Mouse (Mus musculus) gastrocnemius, postnatal 25 days (tissue): ENCODE data around the gene Guk1. TPM values are rescaled to one million over a fixed set of nuclear protein-coding genes. Genes with fewer than 3 reads are reported as not detected.

Experiments used
- DNase-seq: peaks from one replicate; pipeline ENCODE4 v3.0.0; 2022
- total RNA-seq, 2 experiments: library from RNA; stranded (reverse); gene quantifications; 1 replicate in 1 of 2; 2 replicates in 1 of 2; pipeline ENCODE4 v1.2.3; 2021

The Guk1 gene
- total RNA-seq, 2 experiments from 2014 or later = 18.7 to 24.5 TPM

GRCm38 (mm10) chr11:59163255-59164236, 28.5 kb downstream of the Guk1 start, which contains the start of gene Iba57:
Iba57 (minus strand) TSS chr11:59163739.
- peak; percentile 99 for DNase-seq

- no peak for DNase-seq
These were observed 29.4 kb downstream of the Guk1 start for GRCm38 (mm10) chr11:59162443-59163254.

GRCm38 (mm10) chr11:59161398-59161797, 30.6 kb downstream of the Guk1 start:
- DNase-seq = peak; percentile 76

GRCm38 (mm10) chr11:59159558-59159957, 32.5 kb downstream of the Guk1 start:
- no peak for DNase-seq

GRCm38 (mm10) chr11:59159099-59159498, 32.9 kb downstream of the Guk1 start:
- DNase-seq = no peak

GRCm38 (mm10) chr11:59155900-59156299, 36.1 kb downstream of the Guk1 start:
- DNase-seq = no peak

GRCm38 (mm10) chr11:59154220-59154619, 37.8 kb downstream of the Guk1 start:
- no peak for DNase-seq

GRCm38 (mm10) chr11:59151729-59152128, 40.3 kb downstream of the Guk1 start:
- no peak for DNase-seq

- DNase-seq = no peak
These were observed 42.7 kb downstream of the Guk1 start for GRCm38 (mm10) chr11:59149302-59149701.

GRCm38 (mm10) chr11:59142962-59143361, 49.0 kb downstream of the Guk1 start:
- no peak for DNase-seq

- DNase-seq = peak; percentile 45
These were observed 50.1 kb downstream of the Guk1 start for GRCm38 (mm10) chr11:59141772-59142370.

GRCm38 (mm10) chr11:59138537-59139486, 53.2 kb downstream of the Guk1 start:
- DNase-seq = peak; percentile 81

- DNase-seq = peak; percentile 55
These were observed 54.9 kb downstream of the Guk1 start for GRCm38 (mm10) chr11:59136994-59137706.

- no peak for DNase-seq
These were observed 56.0 kb downstream of the Guk1 start, which contains the start of gene Obscn for GRCm38 (mm10) chr11:59135904-59136452. Obscn (minus strand) TSS chr11:59136402.

GRCm38 (mm10) chr11:59135051-59135820, 56.8 kb downstream of the Guk1 start:
- DNase-seq = no peak

GRCm38 (mm10) chr11:59134373-59134997, 57.5 kb downstream of the Guk1 start:
- DNase-seq = no peak
